Mouse (Mus musculus) hindbrain, embryonic 11.5 days (tissue): ENCODE results near the gene Rpl28. TPM values are rescaled to one million over a fixed set of nuclear protein-coding genes. Genes with fewer than 3 reads are reported as not detected.
"Not testable (repeated sequence)": the region's sequence is repeated elsewhere in the genome, so short reads cannot be mapped to it uniquely, and the experiment has no call there.

Experiments used
- ATAC-seq: fragments of 200-750 bp; cut with Nextera tagmentation; 2 replicates; pipeline ENCODE4 v1.8.0; 2017; ENCODE audit warnings: mild to moderate bottlenecking, moderate TSS enrichment, moderate library complexity; ENCODE audit not compliant: low FRiP score
- DNase-seq: peaks from one replicate; pipeline ENCODE4 v3.0.0-alpha.2; 2015; ENCODE audit warnings: low spot score
- H3K27ac ChIP-seq: fragments of 300-500 bp; sonication (generic); 2 replicates; pipeline ENCODE4 v1.5.1; 2014; ENCODE audit warnings: mild to moderate bottlenecking, low read depth, low read length
- H3K27me3 ChIP-seq: fragments of 300-500 bp; sonication (generic); 2 replicates; pipeline ENCODE4 v1.6.1; 2014; ENCODE audit warnings: mild to moderate bottlenecking, low read length, moderate library complexity, mixed read lengths; ENCODE audit not compliant: control insufficient read depth, insufficient read depth
- H3K36me3 ChIP-seq: fragments of 300-500 bp; sonication (generic); 2 replicates; pipeline ENCODE4 v1.6.1; 2014; ENCODE audit warnings: mild to moderate bottlenecking, low read length, moderate library complexity, mixed read lengths; ENCODE audit not compliant: control insufficient read depth, insufficient read depth
- H3K4me1 ChIP-seq: fragments of 300-500 bp; sonication (generic); replicated peaks from 2 replicates; pipeline ENCODE4 v1.6.1; 2014; ENCODE audit warnings: low read length, mixed read lengths; ENCODE audit not compliant: control insufficient read depth, insufficient read depth
- H3K4me2 ChIP-seq: fragments of 300-500 bp; sonication (generic); replicated peaks from 2 replicates; pipeline ENCODE4 v1.6.1; 2014; ENCODE audit warnings: mild to moderate bottlenecking, low read depth, low read length
- H3K4me3 ChIP-seq: fragments of 300-500 bp; sonication (generic); 2 replicates; pipeline ENCODE4 v1.5.1; 2014; ENCODE audit warnings: low read depth, low read length
- H3K9ac ChIP-seq: fragments of 300-500 bp; sonication (generic); 2 replicates; pipeline ENCODE4 v1.6.1; 2014; ENCODE audit warnings: low read depth, low read length
- H3K9me3 ChIP-seq: fragments of 300-500 bp; sonication (generic); 2 replicates; pipeline ENCODE4 v1.6.1; 2016; ENCODE audit warnings: low read length; ENCODE audit not compliant: control insufficient read depth
- WGBS: fragments of 180-500 bp; shearing (Covaris S2); extraction: QIAGEN DNeasy Blood & Tissue Kit; methylation state at CpG from one replicate; pipeline ENCODE4 v1.1.7; 2014; 5-methylcytosine and 5-hydroxymethylcytosine counted together
- polyA plus RNA-seq: library from polyadenylated mRNA; unstranded; fragments of >200 nt; fragmentation: Nextera tagmentation; extraction: Ambion mirVana; gene quantifications from 2 replicates; pipeline ENCODE4 v1.2.1, GENCODE M21; 2014

Rpl28 gene
- polyA plus RNA-seq, 1 experiment from 2014 or later = 186 TPM

- H3K9me3 ChIP-seq = no peaks in the 10 kb centered on the region
- WGBS = 31% methylated on average over 8 of the region's 8 CpGs
These were observed 20.6 kb downstream of the Rpl28 start for GRCm38 (mm10) chr7:4813105-4813791.

GRCm38 (mm10) chr7:4816559-4816958 lies 23.9 kb downstream of the Rpl28 start:
- Histone ChIP-seq H3K4me3 (no peak overlapping the region), H3K9ac (no peak overlapping the region), H3K4me1 (no peaks in the 10 kb centered on the region), H3K9me3 (no peaks in the 10 kb centered on the region), H3K27me3 (no peaks in the 10 kb centered on the region), H3K27ac (no peak overlapping the region), H3K36me3 (no peaks in the 10 kb centered on the region), H3K4me2 (no peak overlapping the region)
- ATAC-seq (no peak), DNase-seq (no peak)

More at GRCm38 (mm10) chr7:4813105-4813791, 20.6 kb downstream of the Rpl28 start:
- peaks cover 3% of the 10 kb centered on the region for H3K4me1 ChIP-seq
- peak overlapping the region; percentile 29; the same call in 1 of the 2 replicates for H3K9ac ChIP-seq
- peak overlapping the region; percentile 99 for H3K4me3 ChIP-seq
- no peaks in the 10 kb centered on the region for H3K27me3 ChIP-seq
- ATAC-seq (no peak), DNase-seq (no peak)
- no peak overlapping the region for H3K27ac ChIP-seq
- no peaks in the 10 kb centered on the region for H3K36me3 ChIP-seq
- H3K4me2 ChIP-seq = peak overlapping the region; percentile 40

- not testable (repeated sequence) for ATAC-seq, H3K9ac ChIP-seq, H3K27ac ChIP-seq, H3K36me3 ChIP-seq, H3K4me3 ChIP-seq, H3K4me1 ChIP-seq, H3K4me2 ChIP-seq, H3K27me3 ChIP-seq, H3K9me3 ChIP-seq, DNase-seq
- 93% methylated on average over 7 of the region's 7 CpGs for WGBS
These were observed 28.3 kb downstream of the Rpl28 start for GRCm38 (mm10) chr7:4820925-4821324.

GRCm38 (mm10) chr7:4821690-4822089 lies 29.0 kb downstream of the Rpl28 start:
- Histone ChIP-seq H3K4me2 (no peak overlapping the region), H3K36me3 (no peaks in the 10 kb centered on the region), H3K4me3 (no peak overlapping the region), H3K4me1 (no peaks in the 10 kb centered on the region), H3K27me3 (no peaks in the 10 kb centered on the region), H3K9me3 (no peaks in the 10 kb centered on the region), H3K27ac (no peak overlapping the region), H3K9ac (no peak overlapping the region)
- no peak for ATAC-seq
- WGBS = 86% methylated on average over 4 of the region's 4 CpGs
- DNase-seq = no peak

- Histone ChIP-seq H3K36me3 (no peaks in the 10 kb centered on the region), H3K9me3 (no peaks in the 10 kb centered on the region), H3K4me2 (no peak overlapping the region), H3K27me3 (no peaks in the 10 kb centered on the region), H3K4me1 (no peaks in the 10 kb centered on the region), H3K4me3 (no peak overlapping the region), H3K9ac (no peak overlapping the region), H3K27ac (no peak overlapping the region)
- ATAC-seq = no peak
- no peak for DNase-seq
- 75% methylated on average over 6 of the region's 6 CpGs for WGBS
These were observed 29.7 kb downstream of the Rpl28 start for GRCm38 (mm10) chr7:4822162-4822907.

- no peak overlapping the region for H3K4me3 ChIP-seq
- H3K9me3 ChIP-seq = no peaks in the 10 kb centered on the region
- H3K4me2 ChIP-seq = no peak overlapping the region
- no peaks in the 10 kb centered on the region for H3K4me1 ChIP-seq
- H3K36me3 ChIP-seq = no peaks in the 10 kb centered on the region
- H3K27ac ChIP-seq = no peak overlapping the region
- no peaks in the 10 kb centered on the region; the same call in 1 of the 2 replicates for H3K27me3 ChIP-seq
- ATAC-seq = no peak
- H3K9ac ChIP-seq = no peak overlapping the region
- DNase-seq = no peak
- WGBS = 53% methylated on average over 4 of the region's 4 CpGs
These were observed 32.7 kb downstream of the Rpl28 start for GRCm38 (mm10) chr7:4825365-4825764.

GRCm38 (mm10) chr7:4830476-4830875 lies 37.8 kb downstream of the Rpl28 start:
- Histone ChIP-seq H3K27ac (no peak overlapping the region), H3K36me3 (no peaks in the 10 kb centered on the region), H3K4me1 (no peaks in the 10 kb centered on the region), H3K4me2 (no peak overlapping the region), H3K4me3 (no peak overlapping the region), H3K9me3 (no peaks in the 10 kb centered on the region), H3K27me3 (peaks cover 6% of the 10 kb centered on the region; the same call in 1 of the 2 replicates), H3K9ac (0 out of 2 replicates have a peak overlapping the region, but pooled peaks have one; percentile 7)
- 11% methylated on average over 12 of the region's 12 CpGs for WGBS
- peak; percentile 51; the same call in 1 of the 2 replicates for ATAC-seq
- DNase-seq = peak; percentile 35

GRCm38 (mm10) chr7:4835631-4836327 lies 43.1 kb downstream of the Rpl28 start:
- H3K9ac ChIP-seq = peak overlapping the region; percentile 73
- peak overlapping the region; percentile 96 for H3K4me2 ChIP-seq
- H3K9me3 ChIP-seq = no peaks in the 10 kb centered on the region
- H3K27me3 ChIP-seq = peaks cover 18% of the 10 kb centered on the region
- peak overlapping the region; percentile 55 for H3K4me3 ChIP-seq
- H3K27ac ChIP-seq = 0 out of 2 replicates have a peak overlapping the region, but pooled peaks have one; percentile 6
- DNase-seq (no peak), ATAC-seq (no peak; the same call in none of the 2 replicates)
- H3K36me3 ChIP-seq = no peaks in the 10 kb centered on the region
- WGBS = 7% methylated on average over 34 of the region's 34 CpGs
- H3K4me1 ChIP-seq = no peaks in the 10 kb centered on the region; the same call in 1 of the 2 replicates
